Mouse (Mus musculus): Measurements from ENCODE around the gene Gm13078. TPM values are rescaled to one million over a fixed set of nuclear protein-coding genes. Genes with fewer than 3 reads are reported as not detected.

The Gm13078 gene
- not detected for polyA plus RNA-seq (2012; fragmentation: generic; extraction: Trizol)

GRCm38 (mm10) chr4:143719155-143719554, at the start of gene Gm13078:
Gene Gm13078, plus strand, starts transcription at chr4:143719455.

GRCm38 (mm10) chr4:143702611-143703010, 16.6 kb upstream of the Gm13078 start, which contains the start of gene Gm13089:
Gene Gm13089, minus strand, starts transcription at chr4:143702711.

Other genes starting within 250 kb of the Gm13078 start
- not detected for gene Gm13043, start 208.1 kb upstream of the Gm13078 start, polyA plus RNA-seq (2012; fragmentation: generic; extraction: Trizol)
- under 1 TPM in 1 of 2 experiments, not detected in 1; 0.04 TPM for gene Gm13040, start 183.5 kb upstream of the Gm13078 start, polyA plus RNA-seq (2012; fragmentation: generic; extraction: Trizol)
- not detected for gene BC080695, start 167.8 kb upstream of the Gm13078 start, polyA plus RNA-seq (2012; fragmentation: generic; extraction: Trizol)
- gene Gm13057, start 167.7 kb upstream of the Gm13078 start, polyA plus RNA-seq (2012; fragmentation: generic; extraction: Trizol) = not detected
- under 1 TPM in 1 of 2 experiments, not detected in 1; 0.02 TPM for gene Gm13083, start 104.5 kb upstream of the Gm13078 start, polyA plus RNA-seq (2012; fragmentation: generic; extraction: Trizol)
- not detected for gene Gm13088, start 62.2 kb upstream of the Gm13078 start, polyA plus RNA-seq (2012; fragmentation: generic; extraction: Trizol)
- not detected for gene Gm13089, start 16.7 kb upstream of the Gm13078 start, polyA plus RNA-seq (2012; fragmentation: generic; extraction: Trizol)
- gene Gm13023, start 69.9 kb downstream of the Gm13078 start, polyA plus RNA-seq (2012; fragmentation: generic; extraction: Trizol) = not detected
- gene Gm13084, start 96.6 kb downstream of the Gm13078 start, polyA plus RNA-seq (2012; fragmentation: generic; extraction: Trizol) = not detected
- gene Gm13103, start 127.0 kb downstream of the Gm13078 start, polyA plus RNA-seq (2012; fragmentation: generic; extraction: Trizol) = not detected
- not detected for gene Pramef6, start 180.9 kb downstream of the Gm13078 start, polyA plus RNA-seq (2012; fragmentation: generic; extraction: Trizol)
- gene Pramef25, start 231.6 kb downstream of the Gm13078 start, polyA plus RNA-seq (2012; fragmentation: generic; extraction: Trizol) = under 1 TPM in 1 of 2 experiments, not detected in 1; 0.02 TPM
- not detected for gene Gm13101, start 247.5 kb downstream of the Gm13078 start, polyA plus RNA-seq (2012; fragmentation: generic; extraction: Trizol)